Mouse (Mus musculus) kidney, embryonic 15.5 days (tissue): ENCODE data around the gene Rad23a. TPM values are rescaled to one million over a fixed set of nuclear protein-coding genes. Genes with fewer than 3 reads are reported as not detected.

ENCODE experiments used
- ATAC-seq: fragments of 200-750 bp; cut with Nextera tagmentation; replicated peaks from 2 replicates; pipeline ENCODE4 v1.8.0; 2017; ENCODE audit warnings: moderate TSS enrichment; ENCODE audit not compliant: low FRiP score
- H3K27ac ChIP-seq: fragments of 300-500 bp; sonication (generic); 2 replicates; pipeline ENCODE4 v1.5.1; 2015; ENCODE audit warnings: mild to moderate bottlenecking, inconsistent platforms
- H3K27me3 ChIP-seq: fragments of 300-500 bp; sonication (generic); 2 replicates; pipeline ENCODE4 v1.6.1; 2015; ENCODE audit warnings: inconsistent platforms
- H3K36me3 ChIP-seq: fragments of 300-500 bp; sonication (generic); 2 replicates; pipeline ENCODE4 v1.6.1; 2015; ENCODE audit warnings: inconsistent platforms
- H3K4me1 ChIP-seq: fragments of 300-500 bp; sonication (generic); 2 replicates; pipeline ENCODE4 v1.6.1; 2015; ENCODE audit warnings: inconsistent platforms
- H3K4me2 ChIP-seq: fragments of 300-500 bp; sonication (generic); 2 replicates; pipeline ENCODE4 v1.6.1; 2015; ENCODE audit warnings: moderate library complexity, mild to moderate bottlenecking, inconsistent platforms
- H3K4me3 ChIP-seq: fragments of 300-500 bp; sonication (generic); replicated peaks from 2 replicates; pipeline ENCODE4 v1.5.1; 2015; ENCODE audit warnings: mild to moderate bottlenecking, inconsistent platforms
- H3K9ac ChIP-seq: fragments of 300-500 bp; sonication (generic); 2 replicates; pipeline ENCODE4 v1.6.1; 2015; ENCODE audit warnings: mild to moderate bottlenecking, inconsistent platforms
- H3K9me3 ChIP-seq: fragments of 300-500 bp; sonication (generic); replicated peaks from 2 replicates; pipeline ENCODE4 v1.6.1; 2016; ENCODE audit warnings: inconsistent platforms
- WGBS: fragments of 180-500 bp; shearing (Covaris S2); methylation state at CpG from one replicate; pipeline ENCODE4 v1.1.7; 2015; ENCODE audit warnings: mixed read lengths; 5-methylcytosine and 5-hydroxymethylcytosine counted together
- polyA plus RNA-seq: library from polyadenylated mRNA; unstranded; fragments of >200 nt; fragmentation: Nextera tagmentation; extraction: Ambion mirVana; gene quantifications from 2 replicates; pipeline ENCODE4 v1.2.1, GENCODE M21; 2015

The Rad23a gene
- polyA plus RNA-seq, 1 experiment from 2014 or later = 122 TPM

GRCm38 (mm10) chr8:84856434-84856833 lies 16.0 kb upstream of the Rad23a start:
- peaks cover 12% of the 10 kb centered on the region for H3K4me1 ChIP-seq
- peak overlapping the region; percentile 82 for H3K4me2 ChIP-seq
- peak overlapping the region; percentile 95 for H3K4me3 ChIP-seq
- H3K9me3 ChIP-seq = no peaks in the 10 kb centered on the region
- no peak overlapping the region for H3K9ac ChIP-seq
- H3K36me3 ChIP-seq = peaks cover 27% of the 10 kb centered on the region
- H3K27me3 ChIP-seq = no peaks in the 10 kb centered on the region
- H3K27ac ChIP-seq = no peak overlapping the region
- whole genome bisulfite sequencing = 94% methylated on average over 3 of the region's 3 CpGs
- ATAC-seq = peak; percentile 26; the same call in 1 of the 2 replicates

- peaks cover 36% of the 10 kb centered on the region for H3K4me1 ChIP-seq
- no peaks in the 10 kb centered on the region for H3K9me3 ChIP-seq
- peak overlapping the region; percentile 76 for H3K4me2 ChIP-seq
- no peak for ATAC-seq
- peaks cover 26% of the 10 kb centered on the region for H3K36me3 ChIP-seq
- H3K9ac ChIP-seq = peak overlapping the region; percentile 70
- peak overlapping the region; percentile 92 for H3K4me3 ChIP-seq
- H3K27ac ChIP-seq = peak overlapping the region; percentile 91
- WGBS = 41% methylated on average over 6 of the region's 6 CpGs
- H3K27me3 ChIP-seq = no peaks in the 10 kb centered on the region
These were observed 7.4 kb upstream of the Rad23a start for GRCm38 (mm10) chr8:84847684-84848435.

GRCm38 (mm10) chr8:84846722-84847572 lies 6.5 kb upstream of the Rad23a start, which contains the start of gene Calr:
Calr (minus strand) TSS chr8:84846934.
- Histone ChIP-seq H3K9me3 (no peaks in the 10 kb centered on the region), H3K4me1 (peaks cover 42% of the 10 kb centered on the region), H3K4me3 (peak within 1 kb of the TSS; percentile 92), H3K36me3 (peaks cover 35% of the 10 kb centered on the region), H3K4me2 (peak within 1 kb of the TSS; percentile 76), H3K27ac (peak within 1 kb of the TSS; percentile 91), H3K27me3 (no peaks in the 10 kb centered on the region), H3K9ac (peak within 1 kb of the TSS; percentile 94)
- WGBS = under 1% methylated on average over 55 of the region's 55 CpGs
- peak; percentile 99 for ATAC-seq

GRCm38 (mm10) chr8:84846094-84846721 lies 5.7 kb upstream of the Rad23a start:
- peaks cover 42% of the 10 kb centered on the region for H3K4me1 ChIP-seq
- H3K27me3 ChIP-seq = no peaks in the 10 kb centered on the region
- WGBS = under 1% methylated on average over 30 of the region's 30 CpGs
- no peak; the same call in 1 of the 2 replicates for ATAC-seq
- H3K27ac ChIP-seq = peak overlapping the region; percentile 87
- no peaks in the 10 kb centered on the region for H3K9me3 ChIP-seq
- peak overlapping the region; percentile 74 for H3K4me2 ChIP-seq
- H3K4me3 ChIP-seq = peak overlapping the region; percentile 92
- peaks cover 43% of the 10 kb centered on the region for H3K36me3 ChIP-seq
- peak overlapping the region; percentile 94 for H3K9ac ChIP-seq

GRCm38 (mm10) chr8:84845355-84846093 lies 5.1 kb upstream of the Rad23a start:
- H3K27ac ChIP-seq = peak overlapping the region; percentile 87
- peak overlapping the region; percentile 92 for H3K4me3 ChIP-seq
- WGBS = 12% methylated on average over 12 of the region's 12 CpGs
- no peak for ATAC-seq
- peaks cover 42% of the 10 kb centered on the region for H3K4me1 ChIP-seq
- no peaks in the 10 kb centered on the region for H3K9me3 ChIP-seq
- H3K27me3 ChIP-seq = no peaks in the 10 kb centered on the region
- H3K9ac ChIP-seq = peak overlapping the region; percentile 94
- peak overlapping the region; percentile 74 for H3K4me2 ChIP-seq
- H3K36me3 ChIP-seq = peaks cover 45% of the 10 kb centered on the region

GRCm38 (mm10) chr8:84844397-84845070 lies 4.1 kb upstream of the Rad23a start:
- no peak overlapping the region for H3K27ac ChIP-seq
- 75% methylated on average over 9 of the region's 9 CpGs for WGBS
- peak overlapping the region; percentile 74 for H3K4me2 ChIP-seq
- peak overlapping the region; percentile 94 for H3K9ac ChIP-seq
- H3K9me3 ChIP-seq = no peaks in the 10 kb centered on the region
- H3K4me1 ChIP-seq = peaks cover 45% of the 10 kb centered on the region
- H3K4me3 ChIP-seq = peak overlapping the region; percentile 92
- H3K36me3 ChIP-seq = peaks cover 45% of the 10 kb centered on the region
- H3K27me3 ChIP-seq = no peaks in the 10 kb centered on the region
- ATAC-seq = no peak

GRCm38 (mm10) chr8:84841514-84841913 lies 1.0 kb upstream of the Rad23a start:
- peak overlapping the region; percentile 35; the same call in 1 of the 2 replicates for H3K27ac ChIP-seq
- no peak overlapping the region for H3K9ac ChIP-seq
- H3K4me3 ChIP-seq = no peak overlapping the region
- H3K4me2 ChIP-seq = 0 out of 2 replicates have a peak overlapping the region, but pooled peaks have one; percentile 71
- H3K36me3 ChIP-seq = peaks cover 71% of the 10 kb centered on the region
- 80% methylated on average over 1 of the region's 1 CpGs for WGBS
- no peak for ATAC-seq
- no peaks in the 10 kb centered on the region for H3K27me3 ChIP-seq
- peaks cover 61% of the 10 kb centered on the region for H3K4me1 ChIP-seq
- no peaks in the 10 kb centered on the region for H3K9me3 ChIP-seq

- 1% methylated on average over 7 of the region's 7 CpGs for WGBS
- Histone ChIP-seq H3K36me3 (peaks cover 81% of the 10 kb centered on the region), H3K9me3 (no peaks in the 10 kb centered on the region), H3K4me1 (peaks cover 67% of the 10 kb centered on the region), H3K27me3 (no peaks in the 10 kb centered on the region), H3K4me3 (peak overlapping the region; percentile 84), H3K27ac (peak overlapping the region; percentile 92), H3K4me2 (peak overlapping the region; percentile 71), H3K9ac (peak overlapping the region; percentile 92)
- ATAC-seq = no peak
These were observed 604 bp downstream of the Rad23a start for GRCm38 (mm10) chr8:84839875-84840247.

GRCm38 (mm10) chr8:84839411-84839810 lies 1.1 kb downstream of the Rad23a start:
- ATAC-seq = no peak
- Histone ChIP-seq H3K9ac (peak overlapping the region; percentile 92; the same call in 1 of the 2 replicates), H3K4me3 (peak overlapping the region; percentile 84), H3K27me3 (no peaks in the 10 kb centered on the region), H3K9me3 (no peaks in the 10 kb centered on the region), H3K27ac (no peak overlapping the region), H3K4me1 (peaks cover 67% of the 10 kb centered on the region), H3K4me2 (peak overlapping the region; percentile 71), H3K36me3 (peaks cover 81% of the 10 kb centered on the region)
- WGBS = 90% methylated on average over 2 of the region's 2 CpGs

GRCm38 (mm10) chr8:84838513-84838912 lies 2.0 kb downstream of the Rad23a start:
- Histone ChIP-seq H3K36me3 (peaks cover 81% of the 10 kb centered on the region), H3K27me3 (no peaks in the 10 kb centered on the region), H3K27ac (no peak overlapping the region), H3K9me3 (no peaks in the 10 kb centered on the region), H3K4me2 (no peak overlapping the region), H3K4me1 (peaks cover 65% of the 10 kb centered on the region), H3K9ac (no peak overlapping the region), H3K4me3 (no peak overlapping the region)
- 86% methylated on average over 5 of the region's 5 CpGs for WGBS
- ATAC-seq = peak; percentile 33; the same call in 1 of the 2 replicates
